Mouse (Mus musculus): ENCODE data around the gene Kcnmb4.

DNA sequence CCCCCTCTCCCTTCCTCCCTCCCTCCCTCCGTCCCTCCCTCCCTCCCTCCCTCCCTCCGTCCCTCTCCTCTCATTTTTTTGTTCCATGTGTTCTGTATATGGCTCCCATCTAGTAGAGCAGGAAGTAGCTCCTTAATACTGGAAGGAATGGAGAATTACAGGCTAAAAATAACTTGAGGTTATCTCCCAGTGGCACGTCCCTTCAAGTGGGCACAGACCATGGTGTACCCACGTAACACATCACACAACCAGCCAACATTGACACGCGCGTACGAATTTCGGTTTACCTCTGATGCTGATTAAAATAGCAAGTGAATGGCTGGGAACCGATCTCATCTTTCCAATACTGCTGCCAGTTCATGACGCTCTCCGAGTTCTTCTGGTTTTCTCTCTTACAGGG lies 27.6 kb downstream of the Kcnmb4 start:
- no peak for TF ChIP-seq POLR2A (IDR thresholded peaks at IDR 0.05; ENCODE audit: low read depth, low read length)
- TF ChIP-seq CTCF (IDR thresholded peaks at IDR 0.05; ENCODE audit: extremely low read depth, insufficient read length, insufficient replicate concordance, low read depth, low read length): no peak
